Mouse (Mus musculus): ENCODE data around the gene Phka2. TPM values are rescaled to one million over a fixed set of nuclear protein-coding genes. Genes with fewer than 3 reads are reported as not detected.

Phka2 gene
- polyA plus RNA-seq, 1 experiment from 2014 or later, result 16.5 TPM

DNA sequence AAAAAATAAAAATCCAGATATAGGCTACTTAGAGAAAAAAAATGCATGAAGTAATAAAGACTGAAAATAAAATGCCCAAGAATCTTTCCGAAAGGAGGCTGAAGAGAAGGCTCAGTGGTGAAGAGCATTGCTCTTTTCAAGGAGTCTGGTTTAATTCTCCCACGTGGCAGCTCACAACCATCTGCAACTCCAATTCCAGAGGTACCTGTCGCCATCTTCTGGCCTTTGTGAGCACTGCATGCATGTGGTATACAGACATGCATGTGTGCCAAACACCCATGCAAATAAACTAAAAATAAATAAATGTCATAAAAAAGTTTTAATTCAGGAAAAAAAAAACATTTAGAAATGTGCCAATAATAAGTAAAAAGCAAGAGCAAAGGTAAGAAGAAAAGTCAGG, 107.9 kb downstream of the Phka2 start:
- Histone ChIP-seq H3K27me3 (ENCODE audit: control insufficient read depth, insufficient read depth, low read length) (no peaks in the 10 kb centered on the region), H3K27ac (ENCODE audit: low read depth, low read length) (no peak overlapping the region), H3K9me3 (ENCODE audit: control insufficient read depth, low read length) (no peaks in the 10 kb centered on the region), H3K4me1 (ENCODE audit: control insufficient read depth, insufficient read depth, low read length) (no peaks in the 10 kb centered on the region), H3K36me3 (ENCODE audit: control insufficient read depth, insufficient read depth, low read length) (no peaks in the 10 kb centered on the region), H3K4me3 (ENCODE audit: low read depth, low read length) (no peak overlapping the region), H3K9ac (replicated peaks; ENCODE audit: low read depth, low read length) (no peak overlapping the region), H3K4me2 (ENCODE audit: low read depth, low read length) (no peak overlapping the region)
- 39% methylated on average over 3 of the region's 3 CpGs for WGBS
- ATAC-seq (ENCODE audit: low read depth), result no peak

DNA sequence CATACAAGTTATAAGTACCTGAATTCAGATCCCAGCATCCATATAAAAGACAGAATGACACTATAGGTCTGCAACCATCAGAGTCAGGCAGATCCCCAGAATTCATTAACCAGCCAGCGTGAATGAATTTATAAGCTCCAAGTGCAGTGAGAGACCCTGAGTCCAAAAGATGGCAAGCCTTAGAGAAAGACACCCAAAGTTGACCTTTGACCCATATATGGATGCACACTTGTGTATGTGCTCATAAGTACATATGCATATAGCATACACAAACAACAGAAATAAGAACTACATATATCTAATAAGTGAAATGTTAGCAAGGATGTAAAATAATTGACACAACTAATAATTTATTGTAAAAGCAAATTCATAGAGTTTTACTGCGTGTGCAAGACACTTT, 108.5 kb downstream of the Phka2 start:
- Histone ChIP-seq H3K27me3 (ENCODE audit: control insufficient read depth, insufficient read depth, low read length) (no peaks in the 10 kb centered on the region), H3K4me2 (ENCODE audit: low read depth, low read length) (no peak overlapping the region), H3K9me3 (ENCODE audit: control insufficient read depth, low read length) (no peaks in the 10 kb centered on the region), H3K27ac (ENCODE audit: low read depth, low read length) (no peak overlapping the region), H3K4me1 (ENCODE audit: control insufficient read depth, insufficient read depth, low read length) (no peaks in the 10 kb centered on the region), H3K4me3 (ENCODE audit: low read depth, low read length) (no peak overlapping the region), H3K9ac (replicated peaks; ENCODE audit: low read depth, low read length) (no peak overlapping the region), H3K36me3 (ENCODE audit: control insufficient read depth, insufficient read depth, low read length) (no peaks in the 10 kb centered on the region)
- no peak for ATAC-seq (ENCODE audit: low read depth)
- 49% methylated on average over 2 of the region's 2 CpGs for WGBS

DNA sequence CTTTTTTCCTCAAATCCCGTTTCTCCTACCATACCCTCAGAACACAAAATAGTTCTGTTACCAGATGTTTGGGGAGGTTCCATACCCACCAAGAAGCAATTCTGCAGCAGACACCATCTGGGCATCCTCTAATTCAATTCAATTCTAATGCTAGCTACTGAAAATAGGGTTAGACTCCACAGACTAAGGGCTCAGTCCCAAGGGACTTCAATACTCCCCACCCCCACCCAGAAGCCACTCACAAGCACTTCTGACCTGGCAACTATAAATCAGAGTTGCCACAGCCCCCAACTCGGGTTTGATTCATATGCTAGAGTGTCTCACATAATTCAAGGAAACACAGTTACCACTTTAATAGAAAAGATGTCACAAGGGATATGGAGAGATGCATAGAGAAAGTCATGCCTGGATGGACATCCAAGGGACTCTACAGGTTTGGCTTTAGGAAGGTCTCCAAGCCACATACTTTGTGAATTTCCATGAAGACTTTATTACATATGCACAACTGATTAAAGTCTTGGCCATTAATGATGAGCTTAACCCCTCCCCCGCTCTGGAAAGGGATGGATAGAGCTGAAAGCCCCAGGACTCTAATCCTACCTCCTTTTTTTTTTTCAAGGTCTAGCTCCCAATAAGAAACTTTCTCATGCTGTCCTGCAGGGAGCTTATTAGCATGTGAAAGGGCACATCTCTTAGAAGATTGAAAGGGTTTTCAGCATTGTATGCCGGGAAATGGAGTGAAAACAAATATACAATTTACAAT, 109.1 kb downstream of the Phka2 start:
- no peaks in the 10 kb centered on the region for H3K4me1 ChIP-seq (ENCODE audit: control insufficient read depth, insufficient read depth, low read length)
- no peak for ATAC-seq (ENCODE audit: low read depth)
- no peaks in the 10 kb centered on the region for H3K9me3 ChIP-seq (ENCODE audit: control insufficient read depth, low read length)
- no peak overlapping the region for H3K9ac ChIP-seq (replicated peaks; ENCODE audit: low read depth, low read length)
- H3K27me3 ChIP-seq (ENCODE audit: control insufficient read depth, insufficient read depth, low read length), result no peaks in the 10 kb centered on the region
- H3K27ac ChIP-seq (ENCODE audit: low read depth, low read length), result no peak overlapping the region
- no peak overlapping the region for H3K4me2 ChIP-seq (ENCODE audit: low read depth, low read length)
- H3K36me3 ChIP-seq (ENCODE audit: control insufficient read depth, insufficient read depth, low read length), result no peaks in the 10 kb centered on the region
- no peak overlapping the region for H3K4me3 ChIP-seq (ENCODE audit: low read depth, low read length)
- WGBS, result 23% methylated on average over 4 of the region's 4 CpGs

Other genes with a start within 250 kb of the Phka2 start
- gene Adgrg2, start 111.5 kb upstream of the Phka2 start, polyA plus RNA-seq (2014; fragmentation: Nextera tagmentation; extraction: Ambion mirVana), result 2.0 and 5.0 TPM in 2 replicates
- gene Ppef1, start 233.6 kb downstream of the Phka2 start, polyA plus RNA-seq (2014; fragmentation: Nextera tagmentation; extraction: Ambion mirVana), result 3.2 and 18.8 TPM in 2 replicates